Comparison of ENCODE assay signal across 10 mouse cellular contexts in genomic region chr12:26802542-26802941, GRCm38 (mm10).
DNase-seq lines count a peak whose midpoint lies in the region; ATAC-seq and TF ChIP-seq lines count a peak whose summit lies in the region.
"Had no signal": no experiment of that assay in that cellular context is flagged by ENCODE, and none has a peak within 500 bp of the region (broad histone marks: within the 10 kb centered on the region; RNA-seq: fewer than 3 reads in every experiment).

No protein-coding gene starts in this region.

- H3K9me3 ChIP-seq in forebrain, embryonic 11.5 days (ENCODE audit: control insufficient read depth, low read length): no peaks in the 10 kb centered on the region
- H3K9me3 ChIP-seq in midbrain, postnatal 0 days (ENCODE audit: low read length): no peaks in the 10 kb centered on the region
- H3K9me3 ChIP-seq in intestine, embryonic 15.5 days: no peaks in the 10 kb centered on the region
- H3K9me3 ChIP-seq: liver, embryonic 15.5 days had no signal

- no peak overlapping the region for H3K9ac ChIP-seq in forebrain, embryonic 11.5 days (ENCODE audit: low read length)
- no peak overlapping the region for H3K9ac ChIP-seq in midbrain, postnatal 0 days (replicated peaks; ENCODE audit: low read length, poor library complexity, severe bottlenecking)
- no peak overlapping the region for H3K9ac ChIP-seq in intestine, embryonic 15.5 days
- H3K9ac ChIP-seq: liver, embryonic 15.5 days had no signal

- ATAC-seq in forebrain, embryonic 11.5 days (replicated peaks; ENCODE audit: low FRiP score): 0 out of 2 replicates have a peak, but pooled peaks have one; percentile 27
- ATAC-seq in midbrain, postnatal 0 days (ENCODE audit: low FRiP score): no peak
- ATAC-seq in intestine, embryonic 15.5 days: no peak

- TF ChIP-seq CTCF in layer of hippocampus, adult 2 months (conservative IDR thresholded peaks at IDR 0.05): no peak
- TF ChIP-seq CTCF in midbrain, postnatal 0 days (IDR thresholded peaks at IDR 0.05): no peak

- H3K4me1 ChIP-seq in forebrain, embryonic 11.5 days (replicated peaks; ENCODE audit: control insufficient read depth, insufficient read depth, low read length): no peaks in the 10 kb centered on the region
- no peaks in the 10 kb centered on the region; the same call in 1 of the 2 replicates for H3K4me1 ChIP-seq in midbrain, postnatal 0 days (ENCODE audit: insufficient read depth, low read length)
- H3K4me1 ChIP-seq in intestine, embryonic 15.5 days (replicated peaks): no peaks in the 10 kb centered on the region
- H3K4me1 ChIP-seq: liver, embryonic 15.5 days had no signal

- no peak overlapping the region for H3K4me2 ChIP-seq in forebrain, embryonic 11.5 days (ENCODE audit: low read depth, low read length, severe bottlenecking)
- H3K4me2 ChIP-seq in midbrain, postnatal 0 days (ENCODE audit: low read depth, low read length, poor library complexity, severe bottlenecking): no peak overlapping the region
- H3K4me2 ChIP-seq in intestine, embryonic 15.5 days (replicated peaks): no peak overlapping the region
- H3K4me2 ChIP-seq: liver, embryonic 15.5 days had no signal

- H3K36me3 ChIP-seq in forebrain, embryonic 11.5 days (ENCODE audit: control insufficient read depth, insufficient read depth, low read length): no peaks in the 10 kb centered on the region
- H3K36me3 ChIP-seq in midbrain, postnatal 0 days (ENCODE audit: insufficient read depth, low read length): no peaks in the 10 kb centered on the region
- no peaks in the 10 kb centered on the region for H3K36me3 ChIP-seq in intestine, embryonic 15.5 days
- H3K36me3 ChIP-seq: liver, embryonic 15.5 days had no signal

- H3K27ac ChIP-seq in forebrain, embryonic 11.5 days (ENCODE audit: low read depth, low read length): no peak overlapping the region
- no peak overlapping the region for H3K27ac ChIP-seq in layer of hippocampus, adult 2 months
- no peak overlapping the region for H3K27ac ChIP-seq in midbrain, postnatal 0 days (ENCODE audit: low read depth, low read length)
- H3K27ac ChIP-seq in intestine, embryonic 15.5 days: no peak overlapping the region
- H3K27ac ChIP-seq: kidney, postnatal 0 days; liver, embryonic 15.5 days had no signal

- no peaks in the 10 kb centered on the region for H3K27me3 ChIP-seq in forebrain, embryonic 11.5 days (ENCODE audit: control insufficient read depth, insufficient read depth, low read length)
- no peaks in the 10 kb centered on the region for H3K27me3 ChIP-seq in midbrain, postnatal 0 days (ENCODE audit: insufficient read depth, low read length)
- H3K27me3 ChIP-seq in intestine, embryonic 15.5 days (replicated peaks): no peaks in the 10 kb centered on the region
- H3K27me3 ChIP-seq: liver, embryonic 15.5 days had no signal

- 74% methylated on average over 5 of the region's 5 CpGs for WGBS in forebrain, embryonic 11.5 days
- 31% methylated on average over 5 of the region's 5 CpGs for WGBS in midbrain, postnatal 0 days
- WGBS in intestine, embryonic 15.5 days: 88% methylated on average over 5 of the region's 5 CpGs

- peak; percentile 57 for DNase-seq in cerebellum, adult 9-10 months
- no peak for DNase-seq in forebrain, embryonic 11.5 days (ENCODE audit: low spot score)
- peak; percentile 74 to 75 for DNase-seq in layer of hippocampus, adult 2 months (ENCODE audit: low spot score in 2 of 2)
- DNase-seq in midbrain, postnatal 0 days (ENCODE audit: low spot score): peak; percentile 89
- DNase-seq in lung, postnatal 25 days (ENCODE audit: low spot score): no peak
- no peak for DNase-seq in kidney, postnatal 10 days

- no peak overlapping the region for H3K4me3 ChIP-seq in forebrain, embryonic 11.5 days (ENCODE audit: low read depth, low read length)
- no peak overlapping the region for H3K4me3 ChIP-seq in layer of hippocampus, adult 2 months
- no peak overlapping the region for H3K4me3 ChIP-seq in midbrain, postnatal 0 days (ENCODE audit: low read depth, low read length)
- no peak overlapping the region for H3K4me3 ChIP-seq in intestine, embryonic 15.5 days (replicated peaks)
- H3K4me3 ChIP-seq: liver, embryonic 15.5 days; myocyte had no signal

Comparison
In these comparisons a context has a peak if more than half of its experiments do, and no peak if none do; other contexts are left out.
1. DNase-seq: peak in cerebellum, adult 9-10 months (single experiment), layer of hippocampus, adult 2 months (2 of 2) and midbrain, postnatal 0 days (single experiment); none in forebrain, embryonic 11.5 days (single experiment), lung, postnatal 25 days (single experiment) and kidney, postnatal 10 days (single experiment).